Mouse (Mus musculus) thymus, postnatal 4 days (tissue): ENCODE data around the gene Pdx1.

Experiments
- DNase-seq: peaks from one replicate; pipeline ENCODE4 v3.0.0; 2021

The Pdx1 gene

GRCm38 (mm10) chr5:147312830-147313685, 43.3 kb downstream of the Pdx1 start:
- DNase-seq, result no peak

- DNase-seq, result peak; percentile 53
Measured at GRCm38 (mm10) chr5:147314646-147315431, 45.1 kb downstream of the Pdx1 start.

GRCm38 (mm10) chr5:147315432-147316075, 45.8 kb downstream of the Pdx1 start:
- DNase-seq, result no peak

- no peak for DNase-seq
Measured at GRCm38 (mm10) chr5:147317321-147317720, 47.6 kb downstream of the Pdx1 start.

GRCm38 (mm10) chr5:147317991-147318390, 48.2 kb downstream of the Pdx1 start:
- DNase-seq, result peak; percentile 63

GRCm38 (mm10) chr5:147319653-147320052, 49.9 kb downstream of the Pdx1 start:
- DNase-seq, result no peak

GRCm38 (mm10) chr5:147322183-147322582, 52.4 kb downstream of the Pdx1 start, which contains the start of gene Urad:
Urad (minus strand) TSS chr5:147322440.
- DNase-seq, result no peak

- peak; percentile 94 for DNase-seq
Measured at GRCm38 (mm10) chr5:147323237-147323917, 53.6 kb downstream of the Pdx1 start.
